Comparison of ENCODE assay signal across 15 mouse cellular contexts in the genomic region with DNA sequence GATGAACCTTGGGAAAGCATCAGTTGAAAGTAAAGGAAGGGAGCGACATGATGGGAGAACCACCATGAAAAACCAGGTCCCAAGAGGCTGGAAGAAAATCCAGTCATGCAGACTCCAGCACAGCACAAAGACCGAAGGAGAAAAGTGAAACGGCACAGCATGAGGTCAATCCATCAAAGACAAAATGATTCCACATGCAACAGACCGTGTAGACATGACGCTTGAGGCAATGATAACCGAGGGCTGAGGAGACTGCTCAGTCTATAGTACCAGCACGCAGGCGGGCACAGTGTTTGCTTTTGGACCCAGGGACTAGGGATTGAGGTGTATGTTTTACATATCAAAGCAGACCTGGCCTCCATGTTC.
DNase-seq lines count a peak whose midpoint lies in the region; ATAC-seq and TF ChIP-seq lines count a peak whose summit lies in the region.
"Had no signal": no experiment of that assay in that cellular context is flagged by ENCODE, and none has a peak within 500 bp of the region (broad histone marks: within the 10 kb centered on the region; RNA-seq: fewer than 3 reads in every experiment).

No protein-coding gene starts in this region.

- TF ChIP-seq POLR2A in lung, adult 2 months (IDR thresholded peaks at IDR 0.05; ENCODE audit: borderline replicate concordance, extremely low read depth, low read depth, low read length): no peak

- ATAC-seq in heart, embryonic 11.5 days (replicated peaks; ENCODE audit: insufficient number of reproducible peaks, low FRiP score, low TSS enrichment): no peak
- ATAC-seq in lung, postnatal 0 days: peak; percentile 25
- peak; percentile 70; the same call in 1 of the 2 replicates for ATAC-seq in hindbrain, embryonic 15.5 days (ENCODE audit: low FRiP score, low read depth)
- ATAC-seq: forebrain, postnatal 0 days; inflammation-experienced regulatory T-cells, adult 6 months; Patski had no signal

- TF ChIP-seq CTCF in lung, postnatal 0 days (IDR thresholded peaks at IDR 0.05): no peak
- TF ChIP-seq CTCF in lung, adult 2 months (IDR thresholded peaks at IDR 0.05; ENCODE audit: insufficient read depth, low read length): no peak

- TF ChIP-seq EP300 in lung, postnatal 0 days (IDR thresholded peaks at IDR 0.05): no peak

- intact Hi-C loops in heart, postnatal 25 days (cut with DNase I): loop anchor here (1.0 kb wide), 1 partner anchor 26 kb away; no protein-coding TSS in a partner anchor

- H3K27ac ChIP-seq in heart, embryonic 11.5 days (ENCODE audit: low read depth, low read length): peak overlapping the region; percentile 47; the same call in 1 of the 2 replicates
- H3K27ac ChIP-seq in lung, postnatal 0 days (ENCODE audit: low read length): no peak overlapping the region
- H3K27ac ChIP-seq in hindbrain, embryonic 15.5 days (replicated peaks): peak overlapping the region; percentile 59
- H3K27ac ChIP-seq: left cerebral cortex, adult 2 months had no signal

- H3K4me2 ChIP-seq in heart, embryonic 11.5 days: no peak overlapping the region
- no peak overlapping the region for H3K4me2 ChIP-seq in lung, postnatal 0 days (replicated peaks; ENCODE audit: low read depth, low read length)
- no peak overlapping the region for H3K4me2 ChIP-seq in hindbrain, embryonic 15.5 days

- no peak overlapping the region for H3K4me3 ChIP-seq in heart, embryonic 11.5 days (ENCODE audit: low read depth, low read length)
- H3K4me3 ChIP-seq in lung, postnatal 0 days (ENCODE audit: low read depth, low read length): no peak overlapping the region
- no peak overlapping the region for H3K4me3 ChIP-seq in lung, adult 2 months (replicated peaks; ENCODE audit: extremely low read depth, low read depth, low read length)
- no peak overlapping the region for H3K4me3 ChIP-seq in hindbrain, embryonic 15.5 days
- H3K4me3 ChIP-seq: left cerebral cortex, adult 2 months had no signal

- no peak overlapping the region for H3K9ac ChIP-seq in heart, embryonic 11.5 days (ENCODE audit: low read depth, low read length)
- H3K9ac ChIP-seq in lung, postnatal 0 days (replicated peaks; ENCODE audit: low read depth): no peak overlapping the region
- no peak overlapping the region for H3K9ac ChIP-seq in hindbrain, embryonic 15.5 days
- H3K9ac ChIP-seq: forebrain, postnatal 0 days had no signal

- H3K4me1 ChIP-seq in heart, embryonic 11.5 days (ENCODE audit: control insufficient read depth, insufficient read depth, low read length): peaks cover 8% of the 10 kb centered on the region
- H3K4me1 ChIP-seq in lung, postnatal 0 days (ENCODE audit: insufficient read depth, low read depth, low read length): peaks cover 6% of the 10 kb centered on the region; the same call in 1 of the 2 replicates
- H3K4me1 ChIP-seq in lung, adult 2 months (ENCODE audit: control insufficient read depth, insufficient read depth, low read length): no peaks in the 10 kb centered on the region
- H3K4me1 ChIP-seq in hindbrain, embryonic 15.5 days (replicated peaks): peaks cover 12% of the 10 kb centered on the region

- no peak for DNase-seq in heart, postnatal 25 days (ENCODE audit: low spot score)
- peak; percentile 11 for DNase-seq in lung, postnatal 0 days (ENCODE audit: low spot score)
- DNase-seq in lung, adult 2 months: no peak
- DNase-seq in retina, embryonic 14.5 days (ENCODE audit: low spot score): peak; percentile 54
- no peak for DNase-seq in adrenal gland, postnatal 10 days
- no peak for DNase-seq in adrenal gland, adult 8-10 months
- DNase-seq: forebrain, postnatal 0 days; lung, adult 18-20 months; right cerebral cortex, adult 18-20 months; thymus, adult 18-20 months had no signal

- no peaks in the 10 kb centered on the region for H3K36me3 ChIP-seq in heart, embryonic 11.5 days (ENCODE audit: control insufficient read depth, insufficient read depth, low read length)
- no peaks in the 10 kb centered on the region for H3K36me3 ChIP-seq in lung, postnatal 0 days (ENCODE audit: insufficient read depth, low read length)
- no peaks in the 10 kb centered on the region for H3K36me3 ChIP-seq in hindbrain, embryonic 15.5 days

- H3K9me3 ChIP-seq in heart, embryonic 11.5 days (replicated peaks; ENCODE audit: control insufficient read depth, low read length): no peaks in the 10 kb centered on the region
- no peaks in the 10 kb centered on the region for H3K9me3 ChIP-seq in lung, postnatal 0 days (ENCODE audit: low read length)
- no peaks in the 10 kb centered on the region for H3K9me3 ChIP-seq in hindbrain, embryonic 15.5 days

- WGBS in heart, embryonic 11.5 days (ENCODE audit: insufficient replicate concordance): 67% methylated on average over 8 of the region's 8 CpGs
- WGBS in lung, postnatal 0 days: 49% methylated on average over 8 of the region's 8 CpGs
- WGBS in lung, adult 2 months: 65% methylated on average over 8 of the region's 8 CpGs
- WGBS in hindbrain, embryonic 15.5 days: 39% methylated on average over 8 of the region's 8 CpGs

- no peaks in the 10 kb centered on the region for H3K27me3 ChIP-seq in heart, embryonic 11.5 days (ENCODE audit: control insufficient read depth, insufficient read depth, low read length)
- H3K27me3 ChIP-seq in lung, postnatal 0 days (replicated peaks; ENCODE audit: insufficient read depth, low read length): no peaks in the 10 kb centered on the region
- H3K27me3 ChIP-seq in hindbrain, embryonic 15.5 days: no peaks in the 10 kb centered on the region
- H3K27me3 ChIP-seq: Patski had no signal

Comparison
In these comparisons a context has a peak if more than half of its experiments do, and no peak if none do; other contexts are left out.
1. DNase-seq: peak in lung, postnatal 0 days (single experiment) and retina, embryonic 14.5 days (single experiment); none in heart, postnatal 25 days (single experiment), lung, adult 2 months (single experiment), adrenal gland, postnatal 10 days (single experiment) and adrenal gland, adult 8-10 months (single experiment).